Comparison of ENCODE assay signal across 8 mouse cellular contexts in genomic region chr10:17722158-17722557, GRCm38 (mm10). TPM values are rescaled to one million over a fixed set of nuclear protein-coding genes. Genes with fewer than 3 reads are reported as not detected.
A peak's percentile ranks its signal among the peaks of the same experiment; 100 is the strongest.
DNase-seq lines count a peak whose midpoint lies in the region; ATAC-seq lines count a peak whose summit lies in the region.

No protein-coding gene starts in this region.

- no peaks in the 10 kb centered on the region for H3K27me3 ChIP-seq in hindbrain, embryonic 13.5 days

- H3K4me2 ChIP-seq in hindbrain, embryonic 13.5 days = peak overlapping the region; percentile 60

- H3K9ac ChIP-seq in hindbrain, embryonic 13.5 days = peak overlapping the region; percentile 98

- H3K27ac ChIP-seq in hindbrain, embryonic 13.5 days = peak overlapping the region; percentile 99

- no peaks in the 10 kb centered on the region for H3K36me3 ChIP-seq in hindbrain, embryonic 13.5 days

- H3K4me1 ChIP-seq in hindbrain, embryonic 13.5 days (replicated peaks) = peaks cover 25% of the 10 kb centered on the region

- WGBS in hindbrain, embryonic 13.5 days = under 1% methylated on average over 24 of the region's 24 CpGs

- DNase-seq in NIH3T3 (ENCODE audit: low read depth) = peak; percentile 97
- DNase-seq in cerebellum, postnatal 14 days = peak; percentile 98 to 99
- peak; percentile 89 to 90 for DNase-seq in frontal cortex, postnatal 14 days (ENCODE audit: low spot score in 2 of 2)
- DNase-seq in layer of hippocampus, postnatal 25 days (ENCODE audit: extremely low spot score in 1 of 2, low spot score in 1 of 2) = peak; percentile 97 to 98
- peak; percentile 96 for DNase-seq in lung, postnatal 25 days (ENCODE audit: low spot score)
- DNase-seq in retina, postnatal 1 day = peak; percentile 96
- peak; percentile 88 to 97 for DNase-seq in urinary bladder, adult 18-20 months (ENCODE audit: low spot score in 2 of 2)

- H3K9me3 ChIP-seq in hindbrain, embryonic 13.5 days = no peaks in the 10 kb centered on the region

- H3K4me3 ChIP-seq in hindbrain, embryonic 13.5 days = peak overlapping the region; percentile 99

- peak; percentile 83 for ATAC-seq in hindbrain, embryonic 13.5 days (ENCODE audit: low FRiP score)

RNA-seq across cellular contexts. Expression of gene Cited2, which starts 0.9 kb away (rescaled TPM):
- 86.3 and 101 TPM in 2 replicates for polyA plus RNA-seq in hindbrain, embryonic 13.5 days (2015; fragmentation: Nextera tagmentation; extraction: Ambion mirVana)
- 10 to 100 TPM; 33.0 to 39.9 TPM for total RNA-seq in layer of hippocampus, postnatal 25 days (2021)

Comparison
In these comparisons a context has a peak if more than half of its experiments do, and no peak if none do; other contexts are left out.
1. Peak in every context shown above with its lines: DNase-seq, ATAC-seq, H3K4me3 ChIP-seq and H3K27ac ChIP-seq.